Mouse (Mus musculus): ENCODE measurements around the gene Pnpla1. TPM values are rescaled to one million over a fixed set of nuclear protein-coding genes. Genes with fewer than 3 reads are reported as not detected.

The Pnpla1 gene
- total and polyA plus RNA-seq, 3 experiments, result not detected

GRCm38 (mm10) chr17:28899427-28899826 lies 41.2 kb downstream of the Pnpla1 start:
- dilution Hi-C loops (cut with MboI; ENCODE audit: extremely low pct_ligation_motif_present, extremely low pct_unique_long_range_greater_than_20kb, low sequenced_read_pairs), result no loop called here
- Histone ChIP-seq H3K4me1 (ENCODE audit: control insufficient read depth in 1 of 2, insufficient read depth in 2 of 2) (peaks cover 13 to 37% of the 10 kb centered on the region in 2 experiments), H3K4me2 (ENCODE audit: insufficient read depth, low read depth, poor library complexity, severe bottlenecking) (peak overlapping the region; percentile 84; the same call in 1 of the 2 replicates), H3K4me3 (replicated peaks in 1 of 3; ENCODE audit: low read depth in 2 of 3, low read length in 2 of 3, poor library complexity in 1 of 3) (peak overlapping the region; percentile 64 to 84 (median 78)), H3K27ac (ENCODE audit: insufficient read depth, low read depth) (peak overlapping the region; percentile 67), H3K9me3 (replicated peaks; ENCODE audit: low read length) (peaks cover 14% of the 10 kb centered on the region), H3K36me3 (replicated peaks in 1 of 2; ENCODE audit: control insufficient read depth in 1 of 2, insufficient read depth in 1 of 2, low read length in 1 of 2) (peaks cover 2 to 21% of the 10 kb centered on the region in 2 experiments), H3K27me3 (replicated peaks) (peaks cover 3% of the 10 kb centered on the region), H3K9ac (ENCODE audit: insufficient read depth, low read depth) (peak overlapping the region; percentile 75), H3K79me2 (replicated peaks; ENCODE audit: control insufficient read depth, extremely low read depth, insufficient read depth, poor library complexity, severe bottlenecking) (peaks cover 4% of the 10 kb centered on the region; the same call in 1 of the 2 replicates)
- in situ Hi-C loops (cut with MboI; ENCODE audit: low pct_ligation_motif_present, low pct_unique_long_range_greater_than_20kb, low sequenced_read_pairs), result loop anchor here (10.0 kb wide), 1 partner anchor 205 kb away; the partner anchor contains the start of genes Mapk14 and Slc26a8
- TF ChIP-seq MAFK (IDR thresholded peaks at IDR 0.05; ENCODE audit: insufficient replicate concordance, low read length) (no peak), POLR2AphosphoS2 (IDR thresholded peaks at IDR 0.05; ENCODE audit: low read depth, low read length) (no peak), JUN (IDR thresholded peaks at IDR 0.05; ENCODE audit: insufficient read depth, low read depth, low read length) (no peak), MAZ (IDR thresholded peaks at IDR 0.05; ENCODE audit: low read depth, low read length) (0 out of 2 replicates have a peak, but pooled peaks have one; percentile 56), MYC (IDR thresholded peaks at IDR 0.05; ENCODE audit: low read depth, low read length) (0 out of 2 replicates have a peak, but pooled peaks have one; percentile 28), PAX5 (IDR thresholded peaks at IDR 0.05; ENCODE audit: low read length) (no peak), IRF4 (IDR thresholded peaks at IDR 0.05; ENCODE audit: low read depth, low read length) (0 out of 2 replicates have a peak, but pooled peaks have one; percentile 9), CHD2 (IDR thresholded peaks at IDR 0.05; ENCODE audit: low read length) (0 out of 2 replicates have a peak, but pooled peaks have one; percentile 32), ZNF384 (IDR thresholded peaks at IDR 0.05; ENCODE audit: low read depth, low read length) (peak; percentile 93), ZKSCAN1 (IDR thresholded peaks at IDR 0.05; ENCODE audit: borderline replicate concordance, low read depth, low read length) (no peak), NRF1 (IDR thresholded peaks at IDR 0.05; ENCODE audit: low read depth, low read length) (no peak), E2F4 (IDR thresholded peaks at IDR 0.05; ENCODE audit: insufficient replicate concordance, low read depth, low read length) (no peak), SMC3 (IDR thresholded peaks at IDR 0.05; ENCODE audit: low read depth, low read length) (no peak), POLR2A (IDR thresholded peaks at IDR 0.05; ENCODE audit: low read depth, low read length) (peak; percentile 79), ZC3H11A (IDR thresholded peaks at IDR 0.05; ENCODE audit: low read depth, low read length) (no peak), JUND (conservative IDR thresholded peaks at IDR 0.05; ENCODE audit: low read depth, low read length) (no peak), RCOR1 (conservative IDR thresholded peaks at IDR 0.05; ENCODE audit: low read depth, low read length) (no peak), UBTF (IDR thresholded peaks at IDR 0.05; ENCODE audit: low read depth, low read length) (no peak), MEF2A (IDR thresholded peaks at IDR 0.05; ENCODE audit: borderline replicate concordance, low read depth, low read length) (no peak), MXI1 (IDR thresholded peaks at IDR 0.05; ENCODE audit: low read depth, low read length) (no peak), USF1 (IDR thresholded peaks at IDR 0.05; ENCODE audit: low read depth, low read length) (no peak), TBP (conservative IDR thresholded peaks at IDR 0.05; ENCODE audit: low read depth, low read length) (peak; percentile 58; the same call in 1 of the 2 replicates), GABPA (IDR thresholded peaks at IDR 0.05; ENCODE audit: insufficient replicate concordance, low read depth, low read length) (no peak; the same call in 1 of the 2 replicates), ETS1 (conservative IDR thresholded peaks at IDR 0.05; ENCODE audit: low read depth, low read length) (no peak), BHLHE40 (IDR thresholded peaks at IDR 0.05; ENCODE audit: low read depth, low read length) (peak; percentile 48; the same call in 1 of the 2 replicates), USF2 (conservative IDR thresholded peaks at IDR 0.05; ENCODE audit: low read depth, low read length) (no peak), TCF12 (IDR thresholded peaks at IDR 0.05; ENCODE audit: low read depth, low read length) (peak; percentile 64; the same call in 1 of the 2 replicates), SIN3A (IDR thresholded peaks at IDR 0.05; ENCODE audit: low read length) (peak; percentile 66; the same call in 1 of the 2 replicates), KAT2A (IDR thresholded peaks at IDR 0.05; ENCODE audit: insufficient replicate concordance, low read length) (no peak), RAD21 (IDR thresholded peaks at IDR 0.05; ENCODE audit: low read depth, low read length) (no peak), NELFE (IDR thresholded peaks at IDR 0.05; ENCODE audit: low read depth, low read length) (peak; percentile 55; the same call in 1 of the 2 replicates), ZMIZ1 (IDR thresholded peaks at IDR 0.05; ENCODE audit: low read depth, low read length) (peak; percentile 51), MAX (IDR thresholded peaks at IDR 0.05; ENCODE audit: low read length) (no peak), EP300 (IDR thresholded peaks at IDR 0.05; ENCODE audit: low read length) (no peak), ELF1 (IDR thresholded peaks at IDR 0.05; ENCODE audit: low read depth, low read length) (peak; percentile 89), CTCF (conservative IDR thresholded peaks at IDR 0.05 in 1 of 2, IDR thresholded peaks at IDR 0.05 in 1 of 2; ENCODE audit: low read depth in 2 of 2, low read length in 2 of 2) (no peak), CHD1 (IDR thresholded peaks at IDR 0.05; ENCODE audit: low read depth, low read length) (no peak), HCFC1 (IDR thresholded peaks at IDR 0.05; ENCODE audit: low read depth, low read length) (peak; percentile 65)
- peak; percentile 43 for DNase-seq (ENCODE audit: extremely low read depth)

Measured in CH12.LX (cell line).